Mouse (Mus musculus): ENCODE measurements around the gene Ehmt1. TPM values are rescaled to one million over a fixed set of nuclear protein-coding genes. Genes with fewer than 3 reads are reported as not detected.
A peak's percentile ranks its signal among the peaks of the same experiment; 100 is the strongest.

Gene Ehmt1
- polyA plus RNA-seq, 1 experiment from 2014 or later = 14.2 TPM

DNA sequence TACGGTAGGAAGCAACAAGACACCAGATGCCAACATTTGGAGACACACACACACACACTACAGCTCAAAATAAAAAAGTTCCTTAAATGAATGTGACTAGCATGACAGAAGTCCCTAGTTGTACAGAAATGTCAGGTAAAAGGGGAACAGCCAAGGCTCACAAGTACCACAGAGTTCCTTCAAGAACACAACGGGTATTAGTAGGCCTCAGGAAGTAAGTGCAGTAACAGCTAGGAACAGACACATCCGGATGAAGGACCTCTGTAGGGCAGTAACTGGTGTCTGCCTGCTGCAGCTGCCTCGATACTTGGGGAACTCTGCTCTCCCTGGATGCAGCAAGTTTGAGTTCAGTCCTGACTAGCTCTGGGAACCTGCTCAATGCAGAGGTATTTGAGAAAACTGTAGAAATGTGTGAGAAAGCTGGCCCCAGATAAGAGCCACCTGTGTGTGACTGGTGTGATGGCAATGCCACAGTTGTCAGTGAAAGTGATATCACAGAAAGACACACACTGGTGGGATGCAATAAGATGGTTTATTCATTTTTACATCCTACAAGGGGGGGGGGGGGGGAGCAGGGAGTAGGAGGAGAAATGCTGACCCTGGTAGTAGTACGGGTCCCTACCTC, 122.5 kb downstream of the Ehmt1 start:
- 45% methylated on average over 5 of the region's 5 CpGs for WGBS (ENCODE audit: insufficient replicate concordance)
- H3K4me3 ChIP-seq (ENCODE audit: low read depth, low read length) = no peak overlapping the region
- H3K4me1 ChIP-seq (ENCODE audit: control insufficient read depth, low read depth, low read length) = no peaks in the 10 kb centered on the region; the same call in none of the 2 replicates
- no peak overlapping the region for H3K4me2 ChIP-seq (ENCODE audit: low read depth, low read length)
- H3K9ac ChIP-seq (ENCODE audit: low read depth, low read length) = no peak overlapping the region
- no peaks in the 10 kb centered on the region for H3K9me3 ChIP-seq (replicated peaks; ENCODE audit: control insufficient read depth, low read length)
- H3K27me3 ChIP-seq (ENCODE audit: control insufficient read depth, insufficient read depth, low read depth, low read length) = no peaks in the 10 kb centered on the region
- no peak for ATAC-seq (ENCODE audit: low read depth)
- peaks cover 10% of the 10 kb centered on the region for H3K36me3 ChIP-seq (ENCODE audit: control insufficient read depth, insufficient read depth)
- no peak overlapping the region for H3K27ac ChIP-seq (ENCODE audit: low read length)

DNA sequence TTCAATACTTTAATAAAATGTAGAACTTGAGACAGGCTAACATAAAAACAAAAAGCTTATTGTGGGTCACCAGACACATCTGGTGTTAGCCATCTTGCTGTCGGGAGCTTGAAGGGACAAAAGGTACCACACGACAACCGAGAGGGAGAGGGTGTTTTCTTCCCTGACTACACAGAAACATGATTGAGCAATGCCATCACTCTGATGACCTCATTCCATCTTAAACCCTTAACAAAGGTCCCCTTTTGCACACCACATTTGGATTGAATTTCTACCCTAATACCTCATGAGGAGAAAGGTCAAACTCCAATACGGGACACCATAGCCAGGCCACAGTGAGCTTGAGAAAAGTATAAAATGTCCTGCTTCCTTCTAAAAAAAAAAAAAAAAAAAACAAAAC, 132.2 kb downstream of the Ehmt1 start:
- H3K4me2 ChIP-seq (ENCODE audit: low read depth, low read length) = no peak overlapping the region
- no peak overlapping the region for H3K27ac ChIP-seq (ENCODE audit: low read length)
- no peak overlapping the region for H3K9ac ChIP-seq (ENCODE audit: low read depth, low read length)
- ATAC-seq (ENCODE audit: low read depth) = no peak
- H3K27me3 ChIP-seq (ENCODE audit: control insufficient read depth, insufficient read depth, low read depth, low read length) = no peaks in the 10 kb centered on the region
- WGBS (ENCODE audit: insufficient replicate concordance) = 70% methylated on average over 4 of the region's 4 CpGs
- H3K9me3 ChIP-seq (replicated peaks; ENCODE audit: control insufficient read depth, low read length) = no peaks in the 10 kb centered on the region
- H3K36me3 ChIP-seq (ENCODE audit: control insufficient read depth, insufficient read depth) = peaks cover 12% of the 10 kb centered on the region
- H3K4me1 ChIP-seq (ENCODE audit: control insufficient read depth, low read depth, low read length) = no peaks in the 10 kb centered on the region
- no peak overlapping the region for H3K4me3 ChIP-seq (ENCODE audit: low read depth, low read length)

DNA sequence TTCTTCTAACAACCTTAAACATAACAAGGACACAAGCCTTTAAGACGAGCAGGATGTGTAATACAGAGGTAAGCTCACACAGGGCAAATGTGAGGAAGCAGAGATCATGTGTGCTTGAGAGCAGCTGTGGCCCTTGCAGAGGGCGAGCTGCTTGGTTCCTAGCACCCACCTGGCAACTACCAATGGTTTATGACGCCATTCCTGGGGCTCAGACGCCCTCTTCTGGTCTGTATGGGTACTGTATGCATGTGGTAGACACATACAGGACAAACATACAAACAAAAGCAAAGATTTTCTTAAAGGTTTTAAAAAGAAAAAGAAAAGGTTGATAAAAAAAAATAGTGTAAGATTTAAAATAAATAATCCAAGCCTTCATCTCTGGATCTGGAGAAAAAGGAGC, 138.2 kb downstream of the Ehmt1 start:
- Histone ChIP-seq H3K36me3 (ENCODE audit: control insufficient read depth, insufficient read depth) (no peaks in the 10 kb centered on the region), H3K27ac (ENCODE audit: low read length) (no peak overlapping the region)
- WGBS (ENCODE audit: insufficient replicate concordance) = 39% methylated on average over 4 of the region's 4 CpGs

DNA sequence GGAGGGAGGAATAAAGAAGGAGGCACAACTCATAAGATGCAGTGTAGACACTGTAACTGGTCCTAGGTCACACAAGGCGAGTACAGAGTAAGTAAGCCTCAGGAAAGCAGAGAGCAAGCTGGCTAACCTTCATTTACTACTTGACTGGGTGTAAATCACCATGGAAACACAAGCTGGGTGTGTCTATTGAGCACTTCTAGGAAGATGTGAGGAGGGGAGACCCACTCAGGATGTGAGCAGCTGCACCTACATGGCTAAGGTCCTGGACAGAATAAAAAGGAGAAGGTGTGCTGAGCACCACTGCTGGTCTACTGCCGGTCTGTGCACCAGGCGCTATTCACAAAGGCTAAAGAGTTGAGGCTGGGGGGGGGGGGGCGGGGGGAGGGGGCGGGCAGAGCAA, 142.6 kb downstream of the Ehmt1 start:
- no peak overlapping the region for H3K27ac ChIP-seq (ENCODE audit: low read length)
- no peak overlapping the region for H3K9ac ChIP-seq (ENCODE audit: low read depth, low read length)
- no peak for ATAC-seq (ENCODE audit: low read depth)
- H3K4me3 ChIP-seq (ENCODE audit: low read depth, low read length) = no peak overlapping the region
- H3K4me1 ChIP-seq (ENCODE audit: control insufficient read depth, low read depth, low read length) = no peaks in the 10 kb centered on the region
- no peaks in the 10 kb centered on the region for H3K9me3 ChIP-seq (replicated peaks; ENCODE audit: control insufficient read depth, low read length)
- H3K27me3 ChIP-seq (ENCODE audit: control insufficient read depth, insufficient read depth, low read depth, low read length) = no peaks in the 10 kb centered on the region
- WGBS (ENCODE audit: insufficient replicate concordance) = 44% methylated on average over 2 of the region's 5 CpGs
- no peaks in the 10 kb centered on the region for H3K36me3 ChIP-seq (ENCODE audit: control insufficient read depth, insufficient read depth)
- no peak overlapping the region for H3K4me2 ChIP-seq (ENCODE audit: low read depth, low read length)

More for the DNA sequence above, 138.2 kb downstream of the Ehmt1 start:
- Histone ChIP-seq H3K4me1 (ENCODE audit: control insufficient read depth, low read depth, low read length) (no peaks in the 10 kb centered on the region), H3K4me3 (ENCODE audit: low read depth, low read length) (no peak overlapping the region), H3K9me3 (replicated peaks; ENCODE audit: control insufficient read depth, low read length) (no peaks in the 10 kb centered on the region), H3K4me2 (ENCODE audit: low read depth, low read length) (no peak overlapping the region), H3K9ac (ENCODE audit: low read depth, low read length) (no peak overlapping the region), H3K27me3 (ENCODE audit: control insufficient read depth, insufficient read depth, low read depth, low read length) (no peaks in the 10 kb centered on the region)
- ATAC-seq (ENCODE audit: low read depth) = no peak

DNA sequence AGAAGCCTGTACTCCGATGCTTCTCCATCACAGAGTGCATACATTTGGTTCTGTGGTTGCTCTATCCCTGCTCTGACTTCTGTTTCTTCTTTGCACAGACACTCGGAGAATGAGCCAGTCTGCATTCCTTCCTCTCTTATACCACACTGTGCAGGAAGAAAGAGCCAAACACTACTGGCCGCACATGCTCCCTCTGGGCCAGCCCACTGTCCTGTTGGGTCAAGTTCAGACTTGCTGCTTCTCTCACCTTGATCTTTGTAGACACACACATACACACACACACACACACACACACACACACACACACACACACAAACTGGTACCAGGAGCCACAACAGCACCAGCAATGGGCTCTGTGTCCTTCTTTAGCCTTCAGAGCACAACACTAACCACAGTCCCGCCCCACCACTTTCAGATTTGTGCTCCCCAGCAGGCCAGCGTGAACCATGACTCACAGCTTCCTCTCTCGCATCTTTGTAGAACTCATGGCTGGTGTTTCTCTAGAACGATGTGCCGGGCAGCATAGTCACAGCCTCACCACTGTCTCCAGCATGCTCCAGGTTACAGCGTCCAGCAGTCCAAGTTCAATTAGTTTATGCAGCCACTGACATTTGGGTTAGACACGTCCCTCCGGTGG, 143.3 kb downstream of the Ehmt1 start:
- Histone ChIP-seq H3K4me2 (ENCODE audit: low read depth, low read length) (no peak overlapping the region), H3K9me3 (replicated peaks; ENCODE audit: control insufficient read depth, low read length) (no peaks in the 10 kb centered on the region), H3K9ac (ENCODE audit: low read depth, low read length) (no peak overlapping the region), H3K27ac (ENCODE audit: low read length) (no peak overlapping the region), H3K27me3 (ENCODE audit: control insufficient read depth, insufficient read depth, low read depth, low read length) (no peaks in the 10 kb centered on the region), H3K4me3 (ENCODE audit: low read depth, low read length) (no peak overlapping the region), H3K4me1 (ENCODE audit: control insufficient read depth, low read depth, low read length) (no peaks in the 10 kb centered on the region), H3K36me3 (ENCODE audit: control insufficient read depth, insufficient read depth) (no peaks in the 10 kb centered on the region)
- no peak for ATAC-seq (ENCODE audit: low read depth)
- WGBS (ENCODE audit: insufficient replicate concordance) = 50% methylated on average over 11 of the region's 11 CpGs

DNA sequence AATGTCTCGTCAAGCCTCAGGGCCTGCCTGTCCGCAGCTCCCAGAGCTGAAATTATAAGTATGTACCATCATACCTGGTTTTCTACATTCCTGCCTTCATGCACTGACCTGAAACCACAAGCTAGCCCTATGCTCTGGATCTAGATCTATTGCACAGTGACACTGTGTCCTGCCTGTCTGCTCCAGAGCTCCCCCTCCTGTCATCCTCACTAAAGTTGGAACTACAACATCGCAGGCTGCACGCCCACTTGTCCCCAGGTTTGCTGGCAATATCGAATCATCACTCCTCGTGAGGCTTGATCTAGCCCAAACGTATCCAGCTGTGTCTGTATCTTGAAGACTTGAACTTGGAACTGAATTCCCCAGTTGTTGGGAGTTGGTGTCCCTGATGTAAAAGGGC, 144.6 kb downstream of the Ehmt1 start:
- H3K27ac ChIP-seq (ENCODE audit: low read length) = no peak overlapping the region
- H3K4me1 ChIP-seq (ENCODE audit: control insufficient read depth, low read depth, low read length) = no peaks in the 10 kb centered on the region
- ATAC-seq (ENCODE audit: low read depth) = no peak
- H3K9me3 ChIP-seq (replicated peaks; ENCODE audit: control insufficient read depth, low read length) = no peaks in the 10 kb centered on the region
- H3K36me3 ChIP-seq (ENCODE audit: control insufficient read depth, insufficient read depth) = no peaks in the 10 kb centered on the region
- H3K4me2 ChIP-seq (ENCODE audit: low read depth, low read length) = no peak overlapping the region
- no peak overlapping the region for H3K9ac ChIP-seq (ENCODE audit: low read depth, low read length)
- H3K27me3 ChIP-seq (ENCODE audit: control insufficient read depth, insufficient read depth, low read depth, low read length) = no peaks in the 10 kb centered on the region
- no peak overlapping the region for H3K4me3 ChIP-seq (ENCODE audit: low read depth, low read length)
- WGBS (ENCODE audit: insufficient replicate concordance) = 42% methylated on average over 7 of the region's 7 CpGs

DNA sequence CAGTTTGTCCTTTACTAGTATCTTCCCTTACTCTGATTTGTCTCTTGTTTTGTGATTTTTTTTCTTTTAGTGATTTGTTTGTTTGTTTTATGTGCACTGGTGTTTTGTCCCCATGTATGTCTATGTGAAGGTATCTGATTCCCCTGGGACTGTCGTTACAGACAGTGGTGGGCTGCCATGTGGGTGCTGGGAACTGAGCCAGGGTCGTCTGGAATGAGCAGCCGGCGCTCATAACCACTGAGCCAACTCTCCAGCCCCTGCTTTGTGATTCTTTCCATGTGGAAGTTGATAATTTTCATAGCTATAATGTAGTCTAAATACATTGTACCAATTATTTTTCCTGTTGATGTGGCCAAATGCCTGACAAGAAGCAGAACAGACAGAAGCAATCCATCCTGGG, 148.6 kb downstream of the Ehmt1 start:
- WGBS (ENCODE audit: insufficient replicate concordance) = 61% methylated on average over 4 of the region's 4 CpGs
- Histone ChIP-seq H3K27me3 (ENCODE audit: control insufficient read depth, insufficient read depth, low read depth, low read length) (no peaks in the 10 kb centered on the region), H3K4me1 (ENCODE audit: control insufficient read depth, low read depth, low read length) (no peaks in the 10 kb centered on the region), H3K36me3 (ENCODE audit: control insufficient read depth, insufficient read depth) (no peaks in the 10 kb centered on the region), H3K9ac (ENCODE audit: low read depth, low read length) (no peak overlapping the region), H3K27ac (ENCODE audit: low read length) (no peak overlapping the region), H3K9me3 (replicated peaks; ENCODE audit: control insufficient read depth, low read length) (no peaks in the 10 kb centered on the region), H3K4me2 (ENCODE audit: low read depth, low read length) (no peak overlapping the region), H3K4me3 (ENCODE audit: low read depth, low read length) (no peak overlapping the region)
- no peak for ATAC-seq (ENCODE audit: low read depth)

DNA sequence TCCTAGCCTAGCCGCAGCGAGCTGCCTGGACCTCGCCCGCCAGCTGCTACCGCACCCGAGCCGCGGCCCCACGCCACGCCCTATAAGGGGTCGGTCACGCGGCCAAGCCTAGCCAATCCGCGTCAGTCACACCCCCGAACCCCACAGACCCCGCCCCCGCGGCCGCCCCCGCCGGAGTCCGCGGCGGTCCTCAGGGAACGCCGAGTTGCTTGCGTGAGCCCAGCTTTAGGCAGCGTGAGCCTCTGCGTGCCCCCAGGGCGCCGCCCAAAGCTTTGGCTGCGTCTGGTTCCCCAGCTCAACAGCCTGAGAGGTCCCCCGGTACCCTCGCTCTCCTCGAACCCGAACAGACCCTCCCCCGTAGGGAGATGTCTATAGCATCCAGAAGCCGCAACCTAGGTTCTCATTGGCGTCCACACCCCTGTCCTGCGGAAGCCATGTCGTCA, 156.3 kb downstream of the Ehmt1 start, which contains the start of gene Cacna1b:
Gene Cacna1b, minus strand, starts transcription at position 38 of the 443 bp plus-strand sequence.
- Histone ChIP-seq H3K27me3 (ENCODE audit: control insufficient read depth, insufficient read depth, low read depth, low read length) (peaks cover 32% of the 10 kb centered on the region), H3K4me2 (ENCODE audit: low read depth, low read length) (peak within 1 kb of the TSS; percentile 65), H3K4me1 (ENCODE audit: control insufficient read depth, low read depth, low read length) (peaks cover 11% of the 10 kb centered on the region), H3K36me3 (ENCODE audit: control insufficient read depth, insufficient read depth) (no peaks in the 10 kb centered on the region), H3K9me3 (replicated peaks; ENCODE audit: control insufficient read depth, low read length) (no peaks in the 10 kb centered on the region), H3K9ac (ENCODE audit: low read depth, low read length) (no peak within 1 kb of the TSS), H3K27ac (ENCODE audit: low read length) (no peak within 1 kb of the TSS), H3K4me3 (ENCODE audit: low read depth, low read length) (peak within 1 kb of the TSS; percentile 50)
- 0% methylated on average over 42 of the region's 42 CpGs for WGBS (ENCODE audit: insufficient replicate concordance)
- ATAC-seq (ENCODE audit: low read depth) = peak; percentile 64

DNA sequence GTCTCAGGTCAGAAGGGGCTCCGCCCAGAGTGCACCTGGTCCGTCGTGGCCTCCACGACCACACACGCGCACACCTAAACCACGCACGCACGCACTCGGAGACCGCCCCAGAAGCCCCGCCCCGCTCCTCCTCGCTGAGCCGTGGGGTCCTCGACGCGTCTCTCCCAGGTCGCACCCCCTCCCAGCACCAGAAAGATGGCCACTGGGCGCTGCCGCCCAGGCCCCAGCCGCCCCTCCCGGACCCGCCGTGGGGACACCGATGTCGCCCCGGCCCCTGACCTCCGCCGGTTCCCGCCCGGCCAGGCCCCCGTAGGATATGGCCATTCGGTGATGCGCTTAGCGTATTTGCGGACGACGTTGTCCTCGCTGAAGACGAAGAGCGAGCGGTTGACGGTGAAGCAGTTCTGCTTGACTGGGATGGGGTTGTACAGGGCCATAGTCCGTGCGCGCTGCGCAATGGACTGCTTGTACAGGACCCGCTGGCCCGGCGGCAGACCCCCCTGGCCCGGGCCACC, 156.9 kb downstream of the Ehmt1 start:
- Histone ChIP-seq H3K9ac (ENCODE audit: low read depth, low read length) (no peak overlapping the region), H3K27me3 (ENCODE audit: control insufficient read depth, insufficient read depth, low read depth, low read length) (peaks cover 32% of the 10 kb centered on the region), H3K4me3 (ENCODE audit: low read depth, low read length) (peak overlapping the region; percentile 50), H3K4me2 (ENCODE audit: low read depth, low read length) (peak overlapping the region; percentile 65), H3K36me3 (ENCODE audit: control insufficient read depth, insufficient read depth) (no peaks in the 10 kb centered on the region), H3K9me3 (replicated peaks; ENCODE audit: control insufficient read depth, low read length) (no peaks in the 10 kb centered on the region), H3K4me1 (ENCODE audit: control insufficient read depth, low read depth, low read length) (peaks cover 11% of the 10 kb centered on the region), H3K27ac (ENCODE audit: low read length) (no peak overlapping the region)
- ATAC-seq (ENCODE audit: low read depth) = no peak
- WGBS (ENCODE audit: insufficient replicate concordance) = 1% methylated on average over 51 of the region's 52 CpGs

Measured in liver, embryonic 16.5 days (tissue).